Mouse (Mus musculus): ENCODE data around the gene Kcnk4.

Gene Kcnk4

GRCm38 (mm10) chr19:6936299-6936698, 2.0 kb upstream of the Kcnk4 start:
- peak; percentile 26 to 47 for DNase-seq

DNA sequence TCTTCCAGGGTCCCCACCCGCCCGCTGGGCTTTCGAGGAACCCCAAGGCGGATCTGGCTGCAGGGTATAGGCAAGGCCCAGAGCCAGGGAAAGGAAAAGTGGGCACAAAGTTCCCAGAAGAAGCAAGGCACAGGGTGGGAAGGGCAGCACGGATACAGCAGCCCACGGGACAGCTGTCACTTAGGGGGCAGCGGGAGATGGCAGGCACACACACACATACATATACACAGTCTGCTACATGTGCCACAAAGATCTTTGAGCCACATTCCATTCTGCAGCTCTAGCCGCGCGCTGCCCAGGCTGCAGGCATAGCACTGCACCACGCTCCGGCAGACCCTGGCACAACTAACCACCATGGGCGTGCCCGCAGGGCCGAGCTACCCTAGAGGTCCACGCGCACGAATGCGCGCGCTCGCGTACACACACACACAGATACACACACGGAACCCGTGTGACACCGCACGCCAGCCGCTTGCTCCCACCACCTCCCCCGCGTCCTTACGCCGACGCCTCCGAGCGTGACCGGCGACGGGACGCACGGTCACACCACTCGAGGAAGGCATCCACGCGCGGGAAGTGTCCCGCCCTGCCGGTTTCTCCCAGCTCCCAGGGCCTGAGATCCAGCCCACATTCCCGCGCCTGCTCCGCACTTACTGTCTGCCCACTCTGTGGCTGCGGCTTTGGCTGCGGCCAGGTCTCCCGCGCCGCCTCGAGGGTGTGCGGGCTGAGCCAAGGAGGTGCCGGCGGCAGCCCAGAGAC, 700 bp downstream of the Kcnk4 start:
- DNase-seq: peak in 1 of 2 experiments; percentile 45

- DNase-seq: no peak
Measured at GRCm38 (mm10) chr19:6933102-6933435, 1.2 kb downstream of the Kcnk4 start.

DNA sequence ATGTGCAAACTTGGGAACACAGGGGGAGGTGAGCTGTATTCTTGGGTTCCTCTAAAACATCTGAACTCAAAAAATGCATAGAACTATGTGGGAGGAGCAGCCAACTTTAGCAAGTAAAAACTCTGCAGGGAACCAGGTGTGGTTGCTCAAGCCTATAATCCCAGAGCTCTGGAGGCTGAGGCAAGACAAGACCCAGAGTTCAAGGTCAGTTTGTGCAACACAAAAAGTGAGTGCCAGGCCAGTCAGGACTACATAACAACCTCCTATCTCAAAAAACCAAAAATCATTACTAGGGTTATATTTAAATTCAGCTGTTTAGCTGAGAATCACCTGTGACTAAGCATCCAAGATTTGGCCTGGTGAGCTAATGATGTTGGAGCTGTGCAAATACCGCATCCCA, 2.3 kb downstream of the Kcnk4 start:
- no peak for DNase-seq

GRCm38 (mm10) chr19:6931002-6931401, 3.3 kb downstream of the Kcnk4 start:
- DNase-seq: no peak

DNA sequence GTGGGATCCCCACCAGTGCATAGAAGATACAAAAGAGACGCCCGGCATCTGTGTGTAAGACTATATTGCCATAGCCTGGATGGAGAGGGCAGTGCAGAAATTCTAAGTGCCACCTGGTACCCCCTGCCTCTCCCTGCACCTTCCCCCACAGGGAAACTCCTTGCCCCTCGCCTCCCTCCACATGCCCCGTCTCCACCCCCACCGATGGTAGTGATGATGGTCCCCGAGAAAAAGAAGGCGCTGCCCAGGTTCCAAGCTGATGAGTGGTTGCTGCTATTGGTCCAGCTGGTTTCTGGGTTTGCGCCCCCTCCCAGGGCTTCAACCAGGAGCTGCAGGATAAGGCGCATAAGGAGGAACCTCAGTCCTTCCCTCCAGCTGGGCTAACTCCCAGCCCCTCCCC, 6.2 kb downstream of the Kcnk4 start:
- no peak for DNase-seq

- peak; percentile 32 to 50 for DNase-seq
Measured at GRCm38 (mm10) chr19:6926559-6927255, 7.6 kb downstream of the Kcnk4 start.

DNA sequence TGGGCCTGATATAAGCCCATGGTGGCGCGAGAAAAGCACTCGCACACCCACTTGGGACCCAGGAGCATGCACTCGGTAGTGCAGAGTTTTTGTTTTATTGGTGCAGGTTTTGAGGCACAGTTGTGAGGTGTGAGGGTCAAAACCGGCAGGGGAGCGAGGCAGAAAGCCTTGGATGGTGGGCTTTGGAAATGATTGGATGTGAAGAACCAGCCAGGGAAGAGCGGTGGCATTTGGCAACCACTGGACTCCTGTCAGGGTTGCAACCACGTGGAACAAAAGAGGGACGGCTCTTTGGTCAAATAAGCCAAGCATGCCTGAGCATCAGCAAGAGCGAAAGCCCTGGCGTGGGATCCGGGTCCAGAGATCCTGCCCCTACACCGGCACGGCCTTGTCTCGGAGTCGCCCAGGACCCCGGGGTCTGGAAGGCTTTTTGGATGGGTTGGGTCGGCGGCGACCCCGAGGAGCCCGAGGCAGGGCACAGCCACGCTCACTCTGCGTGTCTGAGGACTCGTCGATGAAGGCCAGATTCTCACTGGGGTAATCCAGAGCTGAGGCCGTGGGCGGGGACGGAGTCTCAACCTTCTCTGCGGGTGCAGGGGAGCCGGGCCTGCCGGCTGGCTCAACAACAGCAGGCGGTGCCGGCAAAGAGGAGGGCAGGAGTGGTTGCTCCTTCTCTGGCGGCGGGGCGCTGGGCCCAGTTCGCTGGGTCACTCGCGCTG, 8.5 kb downstream of the Kcnk4 start:
- peak in 1 of 2 experiments; percentile 27 for DNase-seq

DNA sequence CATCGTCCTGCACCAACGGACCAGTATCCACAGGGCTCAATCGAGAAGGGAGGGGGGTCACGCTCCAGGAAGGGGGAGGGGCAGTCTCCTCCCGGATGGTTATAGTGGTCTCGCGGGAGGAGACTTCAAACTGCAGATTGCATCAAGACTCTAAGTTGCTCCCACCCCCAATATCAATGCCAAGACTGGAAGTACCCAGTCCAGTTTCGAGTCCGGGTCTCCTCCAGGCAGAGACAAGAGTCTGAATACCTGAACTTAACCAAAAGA, 9.1 kb downstream of the Kcnk4 start, which contains the start of gene Catsperz:
TSS of gene Catsperz (minus strand) at position 74 of the 267 bp plus-strand sequence.
- DNase-seq: peak in 1 of 2 experiments; percentile 29

DNA sequence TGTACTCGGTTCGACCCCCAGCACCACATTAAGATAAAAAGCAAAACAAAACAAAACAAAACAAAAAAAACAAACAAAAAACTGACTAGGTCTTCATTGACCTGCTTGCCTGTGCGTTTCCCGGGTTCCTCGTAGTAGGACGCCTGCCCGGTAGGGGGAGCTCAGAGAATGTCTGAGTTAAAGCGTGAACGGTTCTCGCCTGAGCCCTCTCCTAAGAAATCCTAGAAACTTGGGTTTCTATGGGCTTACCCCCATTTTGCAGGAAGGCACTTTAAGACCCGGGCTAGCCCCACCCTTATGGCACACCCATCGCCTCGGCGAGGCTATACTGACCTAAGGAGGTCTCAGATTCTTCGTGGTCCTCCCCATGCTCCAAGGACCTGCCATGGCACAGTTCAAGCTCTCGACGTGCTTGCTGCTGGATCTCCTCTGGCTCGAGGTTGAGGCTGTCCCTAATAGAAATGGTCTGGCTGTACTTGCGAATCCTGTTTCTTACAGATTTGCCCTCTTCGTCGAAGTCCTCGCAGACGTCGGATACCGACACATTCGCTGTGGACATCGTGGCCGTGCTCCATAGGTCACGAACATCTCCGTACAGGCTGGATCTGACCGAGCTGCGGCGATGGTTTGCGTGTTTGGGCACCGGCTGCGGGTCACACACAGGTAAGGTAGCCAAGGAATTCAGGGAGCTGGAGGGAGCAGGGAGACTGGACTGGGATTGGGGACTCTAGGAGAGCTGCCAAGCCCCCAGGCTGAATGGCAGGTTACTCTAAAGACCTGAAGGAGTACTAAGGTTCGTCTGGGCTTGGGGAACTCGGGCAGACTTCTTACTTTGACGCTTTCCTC, 9.6 kb downstream of the Kcnk4 start:
- peak; percentile 79 to 89 for DNase-seq

DNA sequence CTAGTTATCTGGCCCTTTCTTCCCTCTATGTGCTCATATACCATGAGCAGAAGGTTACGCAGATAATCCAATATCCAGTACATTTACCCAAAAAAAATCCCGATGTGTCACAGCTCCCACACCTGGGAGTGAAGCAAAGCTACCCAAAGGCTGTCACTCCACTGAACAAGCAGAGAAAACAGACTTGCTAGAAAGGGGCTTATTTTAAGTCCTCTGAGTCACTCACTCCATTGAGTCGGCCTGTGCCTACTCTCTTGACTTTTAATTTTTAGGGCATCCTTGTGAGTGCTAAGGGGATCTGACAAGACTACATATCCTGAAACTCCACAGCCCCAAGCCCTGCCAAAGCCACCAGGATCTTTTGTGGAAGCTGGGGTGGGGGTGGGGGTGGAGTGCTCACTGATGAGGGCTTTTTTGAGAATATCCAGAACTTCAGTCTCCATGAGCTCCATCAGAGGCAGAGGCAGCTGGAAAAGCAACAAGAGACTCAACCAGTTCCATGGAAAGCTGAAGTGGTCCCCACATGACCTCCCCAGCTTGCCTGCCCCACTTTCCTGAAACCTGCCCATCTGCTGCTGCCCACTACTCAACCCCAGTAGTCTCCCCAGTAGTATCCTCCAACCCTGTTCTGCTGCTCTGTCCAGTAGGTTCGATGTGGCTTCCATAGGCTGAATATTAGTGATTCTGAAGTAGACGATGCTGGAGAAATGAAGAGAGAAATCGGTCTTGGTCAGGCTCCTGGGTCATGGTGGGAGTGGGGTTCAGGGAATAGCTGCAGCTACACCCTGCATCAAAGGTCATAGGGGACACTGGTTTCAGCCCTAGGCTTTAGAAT, 11.2 kb downstream of the Kcnk4 start:
- no peak for DNase-seq

DNA sequence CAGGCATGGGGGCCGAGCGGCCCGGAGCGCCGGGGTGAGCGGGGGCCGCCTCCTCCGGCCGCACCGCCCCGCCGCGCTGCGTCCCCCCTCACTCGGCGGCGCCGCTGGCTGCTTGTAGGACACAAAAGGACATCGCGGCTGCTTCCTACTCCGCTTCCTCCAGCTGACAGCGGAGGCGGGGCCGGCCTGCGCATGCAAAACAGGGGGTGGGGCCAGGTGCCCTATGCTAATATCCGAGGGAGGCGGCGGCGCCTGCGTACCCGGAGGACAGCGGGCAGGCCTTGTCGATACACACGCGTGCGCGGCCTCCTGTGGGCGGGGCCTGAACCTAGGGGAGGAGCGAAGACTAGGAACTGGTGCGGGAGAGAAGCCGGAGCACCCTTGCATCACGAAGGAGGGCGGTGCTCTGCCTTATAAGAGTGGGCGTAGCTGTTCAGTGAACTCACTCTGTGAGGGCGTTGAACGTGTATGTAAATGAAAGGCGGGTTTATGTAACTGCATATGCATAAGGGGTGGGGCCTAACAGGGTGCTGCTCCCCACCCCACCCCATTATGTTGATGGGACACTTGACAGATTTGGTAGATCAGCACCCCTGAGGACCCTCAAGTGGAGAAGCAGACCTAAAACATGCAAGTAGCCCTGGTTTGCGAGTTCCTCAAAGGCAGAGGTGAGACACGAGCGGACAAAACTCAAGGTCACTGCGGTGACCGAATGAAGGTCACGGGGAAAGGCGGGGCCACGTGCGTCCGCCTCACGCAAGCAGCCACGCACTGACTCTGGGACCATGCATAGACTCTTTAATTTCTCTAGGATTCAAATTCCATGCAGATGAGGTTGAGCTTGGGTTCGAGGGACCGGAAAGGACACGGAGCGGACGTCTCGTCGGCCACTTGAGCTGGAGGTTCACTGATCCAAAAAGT, 12.4 kb downstream of the Kcnk4 start, which contains the start of gene Esrra:
TSS of gene Esrra (minus strand) at position 167 of the 921 bp plus-strand sequence.
- DNase-seq: peak; percentile 100

DNA sequence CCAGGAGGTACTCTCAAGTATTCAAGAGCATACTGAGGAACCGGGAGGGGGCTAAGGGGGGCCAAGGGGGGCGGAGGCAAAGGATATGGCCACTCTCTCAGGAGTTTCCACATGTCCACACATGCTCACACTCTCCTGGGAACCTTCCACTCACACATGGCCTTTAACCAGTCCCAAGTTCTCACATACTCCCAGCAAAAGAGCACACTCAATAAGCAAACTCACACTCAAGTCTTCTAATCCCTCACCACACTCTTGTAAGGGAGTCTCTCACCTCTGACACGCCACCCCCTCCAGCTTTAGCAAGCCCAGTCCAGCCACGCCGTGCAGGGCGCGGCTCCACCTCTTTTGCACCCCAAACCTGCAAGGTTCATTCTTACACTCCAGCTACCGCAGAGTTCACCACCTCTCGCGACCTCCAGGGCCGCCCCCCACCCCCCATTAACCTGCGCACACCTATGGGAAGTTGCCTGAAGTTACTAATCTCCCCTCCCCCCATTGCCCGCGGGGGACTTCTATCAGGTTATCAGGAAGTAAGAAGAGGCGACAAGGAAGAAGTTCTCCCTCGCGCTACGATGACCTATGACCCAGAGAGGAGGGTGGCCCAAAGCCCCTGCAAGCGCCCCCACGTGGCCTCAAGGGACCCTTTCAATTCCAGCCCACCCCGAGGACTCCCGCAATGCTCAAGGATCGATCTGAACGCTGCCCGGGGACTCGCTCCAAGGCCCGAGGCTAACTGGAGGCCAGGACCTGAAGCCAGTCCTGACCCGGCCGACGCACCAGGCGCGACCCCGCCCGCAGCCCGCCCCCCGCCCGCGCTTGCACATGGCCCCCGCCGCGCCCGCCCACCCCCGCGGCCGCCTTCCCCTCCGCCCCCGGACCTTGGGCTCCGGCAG, 13.3 kb downstream of the Kcnk4 start:
- peak in 1 of 2 experiments; percentile 65 for DNase-seq

DNA sequence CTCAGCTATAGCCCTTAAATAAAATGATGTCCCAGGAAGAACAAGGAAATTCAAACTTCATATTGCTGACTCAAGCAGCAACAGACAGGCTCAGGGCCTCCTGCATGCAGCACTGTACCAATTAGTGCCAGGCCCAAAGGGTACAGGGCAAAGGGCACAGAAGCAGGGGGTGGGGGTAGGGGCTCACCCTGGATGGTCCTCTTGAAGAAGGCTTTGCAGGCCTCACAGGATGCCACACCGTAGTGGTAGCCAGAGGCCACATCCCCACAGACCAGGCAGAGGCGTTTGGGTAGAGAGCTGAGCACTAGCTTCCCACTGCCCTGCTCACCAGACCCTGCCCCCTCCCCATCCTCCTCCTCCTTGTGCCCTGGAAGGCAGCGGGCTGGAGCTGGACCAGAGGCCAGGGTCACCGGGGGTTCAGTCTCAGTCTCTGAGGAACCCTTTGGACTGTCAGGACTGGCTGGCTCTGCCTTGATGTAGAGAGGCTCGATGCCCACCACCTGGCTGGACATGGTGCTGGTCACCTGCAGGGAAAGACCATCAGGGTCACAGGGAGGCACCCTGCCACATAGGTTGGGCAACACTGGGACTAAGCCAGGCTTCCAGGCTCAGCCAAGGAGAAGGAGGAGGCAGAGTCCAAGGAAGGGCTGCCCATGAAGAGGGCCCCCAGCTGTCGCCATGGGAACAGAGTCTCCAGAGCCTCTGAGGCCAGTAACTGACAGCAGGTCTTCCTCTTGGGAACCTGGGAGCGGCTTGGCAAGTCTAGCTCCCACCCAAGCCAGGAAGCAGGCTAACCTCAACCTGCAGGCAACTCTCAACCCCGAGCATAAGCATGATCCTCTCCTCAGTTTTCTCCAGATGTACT, 14.2 kb downstream of the Kcnk4 start:
- DNase-seq: peak; percentile 56 to 79

- DNase-seq: no peak
Measured at GRCm38 (mm10) chr19:6919431-6919830, 14.9 kb downstream of the Kcnk4 start.

DNA sequence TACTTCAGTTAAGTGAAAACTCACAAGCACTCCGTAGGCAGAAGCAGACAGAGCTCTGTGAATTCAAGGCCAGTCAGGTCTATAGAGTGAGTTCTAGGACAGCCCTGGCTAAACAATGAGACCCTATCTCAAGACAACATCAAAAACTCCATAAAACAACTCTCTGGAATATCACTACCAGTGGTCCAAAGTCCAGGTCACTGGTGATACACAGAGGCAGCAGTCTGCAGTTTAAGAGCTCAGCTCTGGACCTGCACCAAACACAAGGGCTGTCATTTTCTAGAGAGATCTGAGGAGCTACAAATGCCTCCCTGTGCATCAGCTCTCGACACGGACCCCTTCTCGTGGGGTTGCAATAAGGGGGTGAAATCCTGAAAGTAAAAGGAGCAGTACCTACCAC, 16.0 kb downstream of the Kcnk4 start:
- no peak for DNase-seq

GRCm38 (mm10) chr19:6916496-6916895, 17.8 kb downstream of the Kcnk4 start:
- DNase-seq: no peak

DNA sequence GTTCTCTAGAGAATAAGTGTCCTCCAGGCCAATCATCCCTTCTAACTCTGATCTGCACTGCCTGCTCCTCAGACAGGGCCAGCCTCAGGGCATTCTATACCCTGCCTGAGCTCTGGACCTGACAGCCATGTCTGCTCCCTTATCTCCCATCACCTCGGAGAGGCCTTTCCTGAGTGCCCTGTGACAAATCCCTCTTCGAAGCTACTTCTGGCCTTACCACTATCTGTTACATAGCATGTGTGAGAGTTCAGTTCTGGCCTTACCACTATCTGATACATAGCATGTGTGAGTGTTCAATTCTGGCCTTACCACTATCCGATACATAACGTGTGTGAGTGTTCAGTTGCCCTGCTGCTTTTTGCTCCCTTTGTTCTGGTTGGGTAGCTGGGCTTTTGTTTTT, 19.0 kb downstream of the Kcnk4 start:
- DNase-seq: no peak

DNA sequence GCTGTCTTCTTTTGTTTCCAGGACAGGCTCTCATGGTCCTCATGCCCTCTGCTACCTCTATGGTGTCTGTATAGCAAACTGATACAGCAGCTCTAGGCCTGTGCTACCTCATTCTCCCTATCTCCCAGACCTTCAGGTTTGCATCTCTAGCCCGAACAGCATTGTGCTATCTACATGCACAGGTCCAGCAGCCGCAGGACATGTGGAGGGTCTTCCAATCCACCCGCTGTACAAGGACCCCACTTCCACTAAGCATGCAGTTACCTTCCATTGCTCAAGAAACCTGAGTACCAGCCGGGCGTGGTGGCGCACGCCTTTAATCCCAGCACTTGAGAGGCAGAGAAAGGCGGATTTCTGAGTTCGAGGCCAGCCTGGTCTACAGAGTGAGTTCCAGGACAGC, 19.8 kb downstream of the Kcnk4 start:
- DNase-seq: no peak
